Mouse (Mus musculus) 416B (cell line): Measurements from ENCODE around the gene Arhgap29.

Experiments used
- DNase-seq: peaks from one replicate; pipeline ENCODE4 v3.0.0; 2011; ENCODE audit warnings: low read depth

Arhgap29 gene

GRCm38 (mm10) chr3:122064556-122065410 is 112.4 kb downstream of the Arhgap29 start:
- DNase-seq = no peak
